Mouse (Mus musculus) CH12.LX (cell line): ENCODE data around the gene Syn3. TPM values are rescaled to one million over a fixed set of nuclear protein-coding genes. Genes with fewer than 3 reads are reported as not detected.
A peak's percentile ranks its signal among the peaks of the same experiment; 100 is the strongest.

Experiments used
- DNase-seq: peaks from one replicate; pipeline ENCODE4 v3.0.0-alpha.2; 2013; ENCODE audit errors: extremely low read depth
- H3K27ac ChIP-seq: 2 replicates; pipeline ENCODE4 v1.5.1; 2012; ENCODE audit warnings: low read depth, mild to moderate bottlenecking, control low read depth, moderate library complexity; ENCODE audit not compliant: insufficient read depth
- H3K27me3 ChIP-seq: replicated peaks from 2 replicates; pipeline ENCODE3; 2012; ENCODE audit warnings: inconsistent platforms
- H3K36me3 ChIP-seq, 2 experiments: replicated peaks in 1 of 2; 2 replicates each; pipeline versions ENCODE3 to v1.6.1; 2012; ENCODE audit warnings: inconsistent platforms in 1 of 2, low read length in 1 of 2, mild to moderate bottlenecking in 1 of 2, mixed read lengths in 1 of 2, moderate library complexity in 1 of 2; ENCODE audit not compliant: control insufficient read depth in 1 of 2, insufficient read depth in 1 of 2
- H3K4me1 ChIP-seq, 2 experiments: 2 replicates each; pipeline ENCODE4 v1.6.1; 2012; ENCODE audit warnings: inconsistent platforms in 1 of 2, moderate library complexity in 1 of 2; ENCODE audit not compliant: insufficient read depth in 2 of 2, control insufficient read depth in 1 of 2
- H3K4me2 ChIP-seq: 2 replicates; pipeline ENCODE4 v1.6.1; 2012; ENCODE audit warnings: low read depth, mild to moderate bottlenecking, control low read depth; ENCODE audit not compliant: poor library complexity, insufficient read depth, severe bottlenecking
- H3K4me3 ChIP-seq, 3 experiments: fragments of 150-350 bp in 1 of 3; sonication (generic) in 1 of 3; replicated peaks in 1 of 3; 2 replicates each; pipeline versions ENCODE3 to v1.5.1; 2011 to 2012; ENCODE audit warnings: low read depth in 2 of 3, low read length in 2 of 3, mild to moderate bottlenecking in 2 of 3, moderate library complexity in 2 of 3, control low read depth in 1 of 3, improper control_type of control experiment in 1 of 3, inconsistent platforms in 1 of 3, mixed read lengths in 1 of 3; ENCODE audit not compliant: poor library complexity in 1 of 3
- H3K79me2 ChIP-seq: replicated peaks from 2 replicates; pipeline ENCODE4 v1.6.1; 2012; ENCODE audit warnings: mild to moderate bottlenecking, moderate library complexity; ENCODE audit not compliant: control insufficient read depth, poor library complexity, insufficient read depth, severe bottlenecking; ENCODE audit errors: extremely low read depth
- H3K9ac ChIP-seq: 2 replicates; pipeline ENCODE4 v1.6.1; 2012; ENCODE audit warnings: low read depth, mild to moderate bottlenecking, control low read depth, moderate library complexity; ENCODE audit not compliant: insufficient read depth
- H3K9me3 ChIP-seq: replicated peaks from 2 replicates; pipeline ENCODE3; 2012; ENCODE audit warnings: low read length, inconsistent platforms, mixed read lengths
- BHLHE40 ChIP-seq: IDR thresholded peaks from 2 replicates; pipeline ENCODE4 v1.6.1; 2011; ENCODE audit warnings: mild to moderate bottlenecking, low read depth, low read length, improper control_type of control experiment
- CHD1 ChIP-seq: IDR thresholded peaks from 2 replicates; pipeline ENCODE4 v1.6.1; 2012; ENCODE audit warnings: low read depth, low read length, improper control_type of control experiment, inconsistent platforms
- CTCF ChIP-seq, 2 experiments: IDR thresholded peaks in 1 of 2; conservative IDR thresholded peaks in 1 of 2; 2 replicates each; pipeline ENCODE4 v1.5.1; 2011 to 2012; ENCODE audit warnings: low read depth in 2 of 2, low read length in 2 of 2, improper control_type of control experiment in 1 of 2, inconsistent platforms in 1 of 2, mild to moderate bottlenecking in 1 of 2, moderate library complexity in 1 of 2
- E2F4 ChIP-seq: IDR thresholded peaks from 2 replicates; pipeline ENCODE4 v1.6.1; 2011; ENCODE audit warnings: low read depth, low read length, improper control_type of control experiment; ENCODE audit not compliant: insufficient replicate concordance
- ELF1 ChIP-seq: IDR thresholded peaks from 2 replicates; pipeline ENCODE4 v1.6.1; 2014; ENCODE audit warnings: low read depth, mild to moderate bottlenecking, inconsistent platforms, low read length, improper control_type of control experiment
- EP300 ChIP-seq: IDR thresholded peaks from 2 replicates; pipeline ENCODE4 v1.6.1; 2011; ENCODE audit warnings: low read length, improper control_type of control experiment
- ETS1 ChIP-seq: conservative IDR thresholded peaks from 2 replicates; pipeline ENCODE4 v1.6.1; 2012; ENCODE audit warnings: low read depth, mild to moderate bottlenecking, inconsistent platforms, low read length, improper control_type of control experiment, moderate library complexity
- GABPA ChIP-seq: IDR thresholded peaks from 2 replicates; pipeline ENCODE4 v1.6.1; 2012; ENCODE audit warnings: low read depth, low read length, improper control_type of control experiment, inconsistent platforms; ENCODE audit not compliant: insufficient replicate concordance
- HCFC1 ChIP-seq: IDR thresholded peaks from 2 replicates; pipeline ENCODE4 v1.6.1; 2012; ENCODE audit warnings: low read depth, mild to moderate bottlenecking, inconsistent platforms, low read length, improper control_type of control experiment
- IRF4 ChIP-seq: IDR thresholded peaks from 2 replicates; pipeline ENCODE4 v1.6.1; 2014; ENCODE audit warnings: low read depth, mild to moderate bottlenecking, inconsistent platforms, low read length, improper control_type of control experiment
- JUND ChIP-seq: conservative IDR thresholded peaks from 2 replicates; pipeline ENCODE4 v1.6.1; 2011; ENCODE audit warnings: low read depth, low read length, improper control_type of control experiment
- MAX ChIP-seq: IDR thresholded peaks from 2 replicates; pipeline ENCODE4 v1.6.1; 2011; ENCODE audit warnings: low read length, improper control_type of control experiment
- MAZ ChIP-seq: IDR thresholded peaks from 2 replicates; pipeline ENCODE4 v1.6.1; 2012; ENCODE audit warnings: low read depth, mild to moderate bottlenecking, inconsistent platforms, low read length, improper control_type of control experiment, moderate library complexity
- MEF2A ChIP-seq: IDR thresholded peaks from 2 replicates; pipeline ENCODE4 v1.6.1; 2014; ENCODE audit warnings: low read depth, mild to moderate bottlenecking, inconsistent platforms, low read length, improper control_type of control experiment, borderline replicate concordance
- MXI1 ChIP-seq: IDR thresholded peaks from 2 replicates; pipeline ENCODE4 v1.6.1; 2011; ENCODE audit warnings: mild to moderate bottlenecking, low read depth, low read length, improper control_type of control experiment
- MYC ChIP-seq: IDR thresholded peaks from 2 replicates; pipeline ENCODE4 v1.6.1; 2011; ENCODE audit warnings: low read depth, mild to moderate bottlenecking, improper control_type of control experiment, low read length
- POLR2A ChIP-seq: IDR thresholded peaks from 2 replicates; pipeline ENCODE4 v1.6.1; 2011; ENCODE audit warnings: low read depth, mild to moderate bottlenecking, improper control_type of control experiment, low read length
- RAD21 ChIP-seq: IDR thresholded peaks from 2 replicates; pipeline ENCODE4 v1.6.1; 2011; ENCODE audit warnings: low read depth, mild to moderate bottlenecking, low read length, improper control_type of control experiment, moderate library complexity
- SMC3 ChIP-seq: IDR thresholded peaks from 2 replicates; pipeline ENCODE4 v1.6.1; 2011; ENCODE audit warnings: low read depth, low read length, improper control_type of control experiment
- TBP ChIP-seq: conservative IDR thresholded peaks from 2 replicates; pipeline ENCODE4 v1.6.1; 2011; ENCODE audit warnings: low read depth, low read length, improper control_type of control experiment
- USF2 ChIP-seq: conservative IDR thresholded peaks from 2 replicates; pipeline ENCODE4 v1.6.1; 2011; ENCODE audit warnings: low read depth, low read length, improper control_type of control experiment
- ZC3H11A ChIP-seq: IDR thresholded peaks from 2 replicates; pipeline ENCODE4 v1.6.1; 2012; ENCODE audit warnings: low read depth, mild to moderate bottlenecking, inconsistent platforms, low read length, improper control_type of control experiment
- ZNF384 ChIP-seq: IDR thresholded peaks from 2 replicates; pipeline ENCODE4 v1.6.1; 2012; ENCODE audit warnings: low read depth, low read length, improper control_type of control experiment, inconsistent platforms
- dilution Hi-C: fragments of 300-500 bp; cut with MboI; formaldehyde crosslinking; loops from 2 replicates; pipeline ENCODE4 v1.14.3; 2020; ENCODE audit warnings: low sequenced_read_pairs; ENCODE audit not compliant: extremely low pct_unique_long_range_greater_than_20kb, extremely low pct_ligation_motif_present
- in situ Hi-C: fragments of 300-500 bp; cut with MboI; formaldehyde crosslinking; loops from 3 replicates; pipeline ENCODE4 v1.14.3; 2019; ENCODE audit warnings: low sequenced_read_pairs, low pct_ligation_motif_present, low pct_unique_long_range_greater_than_20kb, mixed read lengths
- polyA plus RNA-seq: library from polyadenylated mRNA; unstranded; fragments of >175 nt; gene quantifications from 2 replicates; pipeline ENCODE4 v1.2.1, GENCODE M21; 2012; ENCODE audit warnings: low read depth; ENCODE audit not compliant: insufficient read length
- total RNA-seq, 2 experiments: library from RNA; depleted of rRNA; stranded (reverse); fragments of 300-350 nt in 1 of 2; fragments of >200 nt in 1 of 2; gene quantifications; 2 replicates each; pipeline ENCODE4 v1.2.3; 2012 to 2014

The Syn3 gene
- total and polyA plus RNA-seq, 3 experiments, result 2.8 to 8.9 (median 5.6) TPM

GRCm38 (mm10) chr10:86455296-86456055, 43.2 kb downstream of the Syn3 start:
- in situ Hi-C loops, result loop anchor here (10.0 to 25.0 kb wide), 2 partner anchors 401 to 493 kb away; partner anchors contain the start of gene Rtcb
- no peak for DNase-seq
- no peaks in the 10 kb centered on the region for H3K27me3 ChIP-seq
- H3K9ac ChIP-seq, result no peak overlapping the region
- no peak overlapping the region for H3K27ac ChIP-seq
- no peak overlapping the region for H3K4me3 ChIP-seq
- no peaks in the 10 kb centered on the region; a peak in 1 of 4 replicates for H3K4me1 ChIP-seq
- no peak overlapping the region for H3K4me2 ChIP-seq
- dilution Hi-C loops, result no loop called here
- no peaks in the 10 kb centered on the region for H3K9me3 ChIP-seq
- H3K79me2 ChIP-seq, result no peaks in the 10 kb centered on the region
- no peak for TF ChIP-seq ELF1
- TF ChIP-seq GABPA, result no peak
- TF ChIP-seq POLR2A, result no peak
- no peak for TF ChIP-seq E2F4
- TF ChIP-seq USF2, result no peak
- TF ChIP-seq EP300, result no peak
- no peak for TF ChIP-seq BHLHE40
- TF ChIP-seq, all 38 proteins: peak for 0
- H3K36me3 ChIP-seq, result peaks cover 40 to 98% of the 10 kb centered on the region in 2 experiments

- in situ Hi-C loops, result loop anchor here (5.0 to 25.0 kb wide), 3 partner anchors 145 to 490 kb away; partner anchors contain the start of gene Rtcb
- TF ChIP-seq RAD21 (peak; percentile 79), CTCF (conservative IDR thresholded peaks at IDR 0.05 in 1 of 2, IDR thresholded peaks at IDR 0.05 in 1 of 2; ENCODE audit: low read depth in 2 of 2, low read length in 2 of 2) (peak; percentile 78 to 79), SMC3 (peak; percentile 69), ELF1 (no peak)
- no peaks in the 10 kb centered on the region; a peak in 1 of 4 replicates for H3K4me1 ChIP-seq
- DNase-seq, result peak; percentile 41
- H3K9me3 ChIP-seq, result no peaks in the 10 kb centered on the region
- H3K36me3 ChIP-seq, result peaks cover 24 to 96% of the 10 kb centered on the region in 2 experiments
- no peaks in the 10 kb centered on the region for H3K79me2 ChIP-seq
- no peaks in the 10 kb centered on the region for H3K27me3 ChIP-seq
- H3K4me2 ChIP-seq, result no peak overlapping the region
- H3K27ac ChIP-seq, result no peak overlapping the region
- dilution Hi-C loops, result no loop called here
- H3K4me3 ChIP-seq, result no peak overlapping the region
- H3K9ac ChIP-seq, result no peak overlapping the region
Measured at GRCm38 (mm10) chr10:86452326-86452995, 46.2 kb downstream of the Syn3 start.

- Histone ChIP-seq H3K9me3 (no peaks in the 10 kb centered on the region), H3K4me1 (no peaks in the 10 kb centered on the region; a peak in 1 of 4 replicates), H3K27ac (no peak overlapping the region), H3K4me3 (no peak overlapping the region), H3K27me3 (no peaks in the 10 kb centered on the region), H3K4me2 (no peak overlapping the region), H3K9ac (no peak overlapping the region), H3K79me2 (no peaks in the 10 kb centered on the region), H3K36me3 (peaks cover 26 to 95% of the 10 kb centered on the region in 2 experiments)
- dilution Hi-C loops, result no loop called here
- in situ Hi-C loops, result loop anchor here (5.0 to 25.0 kb wide), 3 partner anchors 144 to 489 kb away; partner anchors contain the start of gene Rtcb
- DNase-seq, result no peak
- TF ChIP-seq HCFC1 (no peak), USF2 (no peak), E2F4 (no peak), MYC (no peak), MAZ (no peak), MAX (no peak), SMC3 (no peak), TBP (no peak), ELF1 (no peak), MEF2A (no peak), IRF4 (no peak), ZC3H11A (no peak), ETS1 (no peak), MXI1 (no peak), GABPA (no peak), BHLHE40 (no peak), CHD1 (no peak), ZNF384 (no peak), JUND (no peak)
Measured at GRCm38 (mm10) chr10:86451294-86451693, 47.4 kb downstream of the Syn3 start.
